Mouse (Mus musculus): ENCODE results near the gene Olfr740.

The Olfr740 gene

DNA sequence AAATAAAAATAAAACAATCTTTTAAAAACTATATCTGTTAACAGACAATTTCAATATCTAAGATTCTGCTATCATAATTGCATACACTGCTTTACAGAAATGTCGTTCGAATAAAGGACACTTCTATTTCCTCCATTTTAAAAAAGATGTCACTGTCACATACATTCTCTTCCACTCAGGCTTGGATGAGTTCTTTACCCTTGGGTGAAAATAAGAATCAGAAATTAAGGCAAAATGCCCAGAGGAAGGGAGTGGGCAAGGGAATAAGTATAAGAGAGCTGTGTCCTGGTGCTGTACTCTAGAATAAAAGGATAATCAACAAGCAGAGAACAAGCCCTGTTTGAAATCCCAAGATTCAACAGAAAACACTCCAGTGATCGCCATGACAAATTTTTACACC lies at the start of gene Olfr740:
Olfr740 (plus strand) TSS at position 301 of the 400 bp plus-strand sequence.
- no peak for DNase-seq

DNA sequence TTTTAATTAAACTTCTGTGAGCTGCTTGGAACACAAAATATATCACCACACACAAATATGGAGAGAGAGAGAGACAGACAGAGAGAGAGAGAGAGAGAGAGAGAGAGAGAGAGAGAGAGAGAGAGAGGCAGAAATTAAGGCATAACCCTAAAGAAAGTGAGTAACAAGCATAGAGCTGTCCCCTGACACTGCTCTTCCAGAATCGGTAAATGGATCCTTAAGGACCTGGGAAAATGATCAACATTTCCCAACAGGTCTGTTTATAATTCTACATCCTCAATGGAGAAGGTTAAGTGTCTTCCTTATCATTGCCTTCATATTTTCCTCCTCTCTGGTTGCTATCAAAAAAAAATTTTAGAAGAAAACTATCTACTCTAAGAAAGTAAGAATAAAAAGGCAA lies 38.1 kb upstream of the Olfr740 start, which contains the start of gene Olfr738:
Olfr738 (plus strand) TSS at position 301 of the 400 bp plus-strand sequence.
- no peak for DNase-seq

DNA sequence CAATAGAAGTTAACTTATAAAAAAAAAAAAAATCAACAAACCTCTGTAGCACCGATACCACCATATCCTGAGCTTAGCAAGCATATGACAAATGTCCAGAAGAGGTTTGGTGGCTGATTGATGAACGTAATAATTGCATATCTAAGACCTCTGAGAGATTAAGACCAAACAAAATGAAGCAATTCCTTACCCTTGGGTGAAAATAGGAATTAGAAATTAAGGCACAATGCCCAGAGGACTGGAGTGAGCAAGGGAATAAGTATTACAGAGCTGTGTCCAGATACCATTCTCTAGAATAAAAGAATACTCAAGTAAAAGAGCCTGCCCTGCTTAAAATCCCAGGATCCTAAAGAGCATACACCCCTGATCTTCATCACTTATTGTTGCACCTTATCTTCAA lies 27.0 kb upstream of the Olfr740 start, which contains the start of gene Olfr739:
Olfr739 (plus strand) TSS at position 301 of the 400 bp plus-strand sequence.
- no peak for DNase-seq

DNA sequence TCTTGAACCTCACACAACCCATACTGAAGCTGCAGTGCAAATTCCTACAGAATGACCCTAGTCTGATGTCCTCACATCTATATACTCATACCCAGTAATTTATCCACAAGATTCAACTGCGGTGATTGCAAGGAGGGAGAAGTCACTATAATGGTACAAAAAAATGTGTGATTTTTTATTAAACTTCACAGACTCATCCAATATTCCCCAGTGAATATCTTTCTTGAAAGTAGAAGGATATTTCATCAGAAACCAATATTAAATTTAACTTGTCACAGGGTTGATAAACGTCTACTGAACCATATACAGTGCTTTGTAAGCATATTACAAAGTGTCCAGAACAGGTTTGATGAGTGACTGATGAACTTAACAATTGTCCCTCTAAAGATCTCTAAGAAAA lies 27.1 kb downstream of the Olfr740 start, which contains the start of gene Olfr741:
Olfr741 (plus strand) TSS at position 301 of the 400 bp plus-strand sequence.
- no peak for DNase-seq

DNA sequence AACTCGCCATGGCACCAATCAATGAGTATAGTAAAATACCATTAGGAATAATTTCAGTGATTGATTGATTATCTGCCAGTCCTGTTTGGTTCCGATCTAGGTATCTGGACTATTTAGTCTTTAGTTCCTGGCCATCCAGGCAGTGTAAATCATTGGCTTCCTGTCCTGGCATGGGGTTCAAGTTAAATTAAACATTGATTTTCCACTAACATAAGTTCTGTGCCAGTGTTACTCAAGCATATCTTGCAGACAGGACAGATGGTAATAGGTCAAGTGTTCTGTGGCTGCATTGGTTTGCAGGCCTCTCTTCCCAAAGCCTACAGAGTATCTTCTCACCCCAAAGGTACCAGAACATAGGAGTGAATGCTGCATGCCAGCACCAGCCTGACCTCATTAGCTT lies 33.1 kb downstream of the Olfr740 start:
- DNase-seq, result no peak

DNA sequence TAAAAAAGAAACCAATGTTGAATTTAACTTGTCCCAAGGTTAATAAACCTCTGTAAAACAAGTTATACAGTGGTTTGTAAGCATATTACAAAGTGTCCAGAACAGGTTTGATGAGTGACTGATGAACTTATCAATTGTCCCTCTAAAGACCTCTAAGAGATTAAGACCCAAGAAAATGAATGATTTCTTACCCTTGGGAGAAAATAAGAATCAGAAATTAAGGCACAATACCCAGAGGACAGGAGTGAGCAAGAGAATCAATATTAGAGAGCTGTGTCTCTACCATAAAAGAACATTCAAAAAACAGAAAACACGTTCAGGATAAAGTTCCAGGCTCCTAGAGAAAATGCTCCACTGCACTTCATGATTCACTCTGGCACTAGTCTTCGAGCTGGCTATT lies 58.0 kb downstream of the Olfr740 start, which contains the start of gene Olfr742:
Olfr742 (plus strand) TSS at position 301 of the 400 bp plus-strand sequence.
- no peak for DNase-seq

Measured in right cerebral cortex, postnatal 14 days (tissue).